Comparison of ENCODE assay signal across 27 mouse cellular contexts in the genomic region with DNA sequence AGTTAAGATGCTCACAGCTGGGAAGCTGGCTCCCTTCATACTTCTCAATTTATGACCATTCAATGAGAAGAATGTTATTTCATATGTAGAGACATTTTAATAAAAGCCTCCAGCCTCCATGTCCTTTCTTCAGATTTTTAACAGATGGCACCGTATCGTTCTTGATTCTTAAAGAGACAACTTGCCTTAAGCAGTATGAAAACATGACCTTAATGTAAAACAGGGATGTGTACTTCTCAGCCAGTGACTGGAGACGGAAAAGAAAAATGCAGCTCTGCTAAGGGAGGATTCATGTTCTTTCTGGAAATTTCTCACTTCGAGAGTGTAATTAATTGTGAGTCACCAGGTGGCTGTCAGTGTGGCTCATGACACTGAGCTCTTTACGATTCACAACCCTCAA.
"Had no signal": no experiment of that assay in that cellular context is flagged by ENCODE, and none has a peak within 500 bp of the region (broad histone marks: within the 10 kb centered on the region; RNA-seq: fewer than 3 reads in every experiment).

No protein-coding gene starts in this region.

- H3K4me1 ChIP-seq: heart, embryonic 10.5 days; heart, embryonic 12.5 days; hindbrain, embryonic 10.5 days; hindbrain, embryonic 12.5 days; intestine, embryonic 15.5 days; limb, embryonic 12.5 days; liver, embryonic 13.5 days; liver, embryonic 15.5 days had no signal

- H3K27ac ChIP-seq: gastrocnemius, adult 2 months; heart, embryonic 10.5 days; hindbrain, embryonic 10.5 days; hindbrain, embryonic 12.5 days; hindbrain, embryonic 14.5 days; intestine, embryonic 15.5 days; layer of hippocampus, adult 2 months; left cerebral cortex, adult 2 months; limb, embryonic 12.5 days; liver, embryonic 13.5 days; liver, embryonic 15.5 days had no signal

- H3K9ac ChIP-seq: heart, embryonic 12.5 days; hindbrain, embryonic 12.5 days; hindbrain, embryonic 14.5 days; intestine, embryonic 15.5 days; limb, embryonic 12.5 days; liver, embryonic 13.5 days; liver, embryonic 15.5 days had no signal

- H3K36me3 ChIP-seq: heart, embryonic 10.5 days; heart, embryonic 12.5 days; hindbrain, embryonic 10.5 days; hindbrain, embryonic 12.5 days; intestine, embryonic 15.5 days; limb, embryonic 12.5 days; liver, embryonic 13.5 days; liver, embryonic 15.5 days had no signal

- H3K4me3 ChIP-seq: gastrocnemius, adult 2 months; heart, embryonic 10.5 days; heart, embryonic 12.5 days; hindbrain, embryonic 10.5 days; hindbrain, embryonic 12.5 days; intestine, embryonic 15.5 days; layer of hippocampus, adult 2 months; left cerebral cortex, adult 2 months; limb, embryonic 12.5 days; liver, embryonic 13.5 days; liver, embryonic 15.5 days had no signal

- ATAC-seq: hindbrain, embryonic 16.5 days; inflammation-experienced regulatory T-cells, adult 6 months; intestine, embryonic 15.5 days; intestine, postnatal 0 days had no signal

- H3K27me3 ChIP-seq: heart, embryonic 12.5 days; hindbrain, embryonic 12.5 days; intestine, embryonic 15.5 days; limb, embryonic 12.5 days; liver, embryonic 13.5 days; liver, embryonic 15.5 days had no signal

- DNase-seq: gastrocnemius, adult 2 months; gastrocnemius, postnatal 10 days; gastrocnemius, postnatal 25 days; heart, adult 18-20 months; heart, postnatal 10 days; heart, postnatal 4 days; kidney, adult 18-20 months; kidney, adult 8-10 months; kidney, postnatal 10 days; kidney, postnatal 25 days; kidney, postnatal 4 days; liver; liver, embryonic 13.5 days had no signal

- H3K9me3 ChIP-seq: heart, embryonic 10.5 days; heart, embryonic 12.5 days; hindbrain, embryonic 10.5 days; hindbrain, embryonic 12.5 days; intestine, embryonic 15.5 days; limb, embryonic 12.5 days; liver, embryonic 13.5 days; liver, embryonic 15.5 days had no signal

- H3K4me2 ChIP-seq: heart, embryonic 12.5 days; hindbrain, embryonic 12.5 days; hindbrain, embryonic 14.5 days; intestine, embryonic 15.5 days; limb, embryonic 12.5 days; liver, embryonic 11.5 days; liver, embryonic 13.5 days; liver, embryonic 15.5 days had no signal
